Mouse (Mus musculus): ENCODE data around the gene Cry2.

GRCm38 (mm10) chr2:92461215-92461614 is 27.4 kb upstream of the Cry2 start:
- no peak for TF ChIP-seq CTCF (IDR thresholded peaks at IDR 0.05; ENCODE audit: low read depth)
- no peak for TF ChIP-seq EP300 (IDR thresholded peaks at IDR 0.05; ENCODE audit: low read depth)

Measured in liver, embryonic 14.5 days (tissue).